In the genomic region with DNA sequence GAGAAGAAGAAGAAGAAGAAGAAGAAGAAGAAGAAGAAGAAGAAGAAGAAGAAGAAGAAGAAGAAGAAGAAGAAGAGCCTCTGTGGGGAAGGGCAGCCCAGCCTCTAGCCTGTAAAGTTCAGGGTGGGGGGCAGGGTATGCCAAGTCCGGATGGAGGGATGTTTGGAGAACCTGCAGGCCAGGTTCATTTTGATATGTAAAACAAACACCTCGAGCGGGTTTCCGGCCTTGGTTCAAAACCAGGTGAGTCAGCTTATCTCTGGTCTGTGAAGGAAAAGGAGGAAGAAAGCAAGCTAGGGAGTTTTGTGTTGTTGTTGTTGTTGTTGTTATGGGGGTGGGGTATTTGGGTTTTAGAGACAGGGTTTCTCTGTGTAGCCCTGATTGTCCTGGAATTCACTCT, we compare ENCODE assay signal across 16 mouse cellular contexts. TPM values are rescaled to one million over a fixed set of nuclear protein-coding genes. Genes with fewer than 3 reads are reported as not detected.
"Had no signal": no experiment of that assay in that cellular context is flagged by ENCODE, and none has a peak within 500 bp of the region (broad histone marks: within the 10 kb centered on the region; RNA-seq: fewer than 3 reads in every experiment).

No protein-coding gene starts in this region.

- H3K27ac ChIP-seq: limb, embryonic 15.5 days; midbrain, embryonic 10.5 days; neural tube, embryonic 13.5 days had no signal

- H3K4me3 ChIP-seq: limb, embryonic 15.5 days; midbrain, embryonic 10.5 days; neural tube, embryonic 13.5 days had no signal

- H3K4me2 ChIP-seq: limb, embryonic 15.5 days; lung, embryonic 14.5 days; neural tube, embryonic 13.5 days had no signal

- H3K36me3 ChIP-seq: limb, embryonic 15.5 days; midbrain, embryonic 10.5 days; neural tube, embryonic 13.5 days had no signal

- DNase-seq: kidney, adult 8-10 months; kidney, postnatal 25 days; layer of hippocampus, adult 9-11 months; layer of hippocampus, postnatal 36 days; lung, embryonic 14.5 days; lung, postnatal 10 days; lung, postnatal 4 days; right cerebral cortex, postnatal 25 days; thymus, adult 2 months; thymus, postnatal 36 days had no signal

- H3K9me3 ChIP-seq: limb, embryonic 15.5 days; midbrain, embryonic 10.5 days; neural tube, embryonic 13.5 days had no signal

- H3K9ac ChIP-seq: limb, embryonic 15.5 days; lung, embryonic 14.5 days; neural tube, embryonic 13.5 days had no signal

- ATAC-seq: intestine, embryonic 16.5 days; midbrain, embryonic 16.5 days had no signal

RNA-seq across cellular contexts. Expression of a gene that starts 7.1 kb away (rescaled TPM):
- polyA plus RNA-seq: small intestine, adult 2 months had no signal
